Mouse (Mus musculus) MEL-GATA-1-ER (cell line): ENCODE data around the gene Lrrc4.

Experiments used
- DNase-seq: peaks from one replicate; pipeline ENCODE4 v3.0.0-alpha.2; 2012; ENCODE audit warnings: low read depth; ENCODE audit errors: extremely low read depth

Lrrc4 gene

GRCm38 (mm10) chr6:28771331-28771730 lies 60.2 kb downstream of the Lrrc4 start:
- DNase-seq = no peak

GRCm38 (mm10) chr6:28767891-28768481 lies 63.6 kb downstream of the Lrrc4 start:
- no peak for DNase-seq

- no peak for DNase-seq
Observed at GRCm38 (mm10) chr6:28766622-28767021, 64.9 kb downstream of the Lrrc4 start.

- DNase-seq = no peak
Observed at GRCm38 (mm10) chr6:28762132-28762775, 69.3 kb downstream of the Lrrc4 start.

- no peak for DNase-seq
Observed at GRCm38 (mm10) chr6:28761728-28762127, 69.8 kb downstream of the Lrrc4 start.

- no peak for DNase-seq
Observed at GRCm38 (mm10) chr6:28758293-28758692, 73.3 kb downstream of the Lrrc4 start.

- DNase-seq = no peak
Observed at GRCm38 (mm10) chr6:28756306-28757018, 75.1 kb downstream of the Lrrc4 start.

GRCm38 (mm10) chr6:28754127-28754898 lies 77.2 kb downstream of the Lrrc4 start:
- DNase-seq = no peak

GRCm38 (mm10) chr6:28753681-28754080 lies 77.9 kb downstream of the Lrrc4 start:
- DNase-seq = no peak

GRCm38 (mm10) chr6:28753217-28753616 lies 78.3 kb downstream of the Lrrc4 start:
- no peak for DNase-seq

GRCm38 (mm10) chr6:28751186-28751585 lies 80.4 kb downstream of the Lrrc4 start:
- no peak for DNase-seq

- DNase-seq = no peak
Observed at GRCm38 (mm10) chr6:28749224-28749623, 82.3 kb downstream of the Lrrc4 start.

GRCm38 (mm10) chr6:28747931-28748670 lies 83.4 kb downstream of the Lrrc4 start:
- DNase-seq = no peak

- no peak for DNase-seq
Observed at GRCm38 (mm10) chr6:28747025-28747424, 84.5 kb downstream of the Lrrc4 start.

GRCm38 (mm10) chr6:28745864-28746263 lies 85.7 kb downstream of the Lrrc4 start:
- DNase-seq = no peak

GRCm38 (mm10) chr6:28743586-28743985 lies 88.0 kb downstream of the Lrrc4 start:
- DNase-seq = no peak

- no peak for DNase-seq
Observed at GRCm38 (mm10) chr6:28737601-28738000, 93.9 kb downstream of the Lrrc4 start.

- DNase-seq = no peak
Observed at GRCm38 (mm10) chr6:28736665-28737064, 94.9 kb downstream of the Lrrc4 start.

- no peak for DNase-seq
Observed at GRCm38 (mm10) chr6:28735116-28735515, 96.4 kb downstream of the Lrrc4 start.

- DNase-seq = no peak
Observed at GRCm38 (mm10) chr6:28733884-28734647, 97.5 kb downstream of the Lrrc4 start.
